Mouse (Mus musculus): ENCODE measurements around the gene Nectin1. TPM values are rescaled to one million over a fixed set of nuclear protein-coding genes. Genes with fewer than 3 reads are reported as not detected.
A peak's percentile ranks its signal among the peaks of the same experiment; 100 is the strongest.

Nectin1 gene
- 10.3 and 13.1 TPM in 2 replicates for polyA plus RNA-seq (2011; ENCODE audit: insufficient read depth, insufficient read length, low read depth, missing spikeins)

DNA sequence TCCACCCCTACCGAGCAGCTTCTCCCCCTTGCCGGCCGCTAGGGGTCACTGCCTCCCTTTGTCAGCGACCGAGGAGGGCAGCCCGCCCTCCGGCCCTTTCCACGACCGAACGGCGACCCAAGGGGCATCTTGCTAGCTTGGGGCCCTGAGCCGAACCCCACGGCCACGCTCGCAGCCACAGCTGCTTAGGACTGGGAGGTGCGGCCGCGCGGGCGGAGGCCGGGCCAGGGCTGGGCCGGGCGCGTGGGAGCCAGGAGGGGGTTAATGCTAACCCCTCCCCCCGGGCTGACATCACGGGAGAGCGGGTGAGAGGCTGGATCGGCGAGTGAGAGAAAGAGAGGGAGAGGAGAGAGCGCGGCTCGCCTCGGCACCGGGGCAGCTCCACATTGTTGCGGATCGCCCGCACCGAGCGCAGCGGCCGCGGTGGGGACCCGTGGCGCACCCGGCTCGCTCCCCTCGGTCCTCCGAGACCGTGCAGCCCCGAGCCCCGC, at the start of gene Nectin1:
Gene Nectin1, plus strand, starts transcription at position 338 of the 491 bp plus-strand sequence.
- Histone ChIP-seq H3K4me3 (ENCODE audit: low read depth, low read length) (peak within 1 kb of the TSS; percentile 76), H3K27ac (ENCODE audit: insufficient read depth, low read length) (0 out of 2 replicates have a peak within 1 kb of the TSS, but pooled peaks have one; percentile 5), H3K9ac (ENCODE audit: low read depth, poor library complexity, severe bottlenecking) (peak within 1 kb of the TSS; percentile 91), H3K27me3 (ENCODE audit: control insufficient read depth, insufficient read depth, low read length, poor library complexity, severe bottlenecking) (no peaks in the 10 kb centered on the region), H3K36me3 (ENCODE audit: control insufficient read depth, insufficient read depth, low read length, poor library complexity, severe bottlenecking) (no peaks in the 10 kb centered on the region), H3K4me1 (ENCODE audit: control insufficient read depth, insufficient read depth, low read length) (peaks cover 2% of the 10 kb centered on the region), H3K9me3 (replicated peaks; ENCODE audit: control insufficient read depth, insufficient read depth, low read length, poor library complexity, severe bottlenecking) (no peaks in the 10 kb centered on the region)
- TF ChIP-seq CTCF (IDR thresholded peaks at IDR 0.05; ENCODE audit: low read depth, low read length) (peak; percentile 74), POLR2A (IDR thresholded peaks at IDR 0.05; ENCODE audit: insufficient read depth, low read length) (no peak)

DNA sequence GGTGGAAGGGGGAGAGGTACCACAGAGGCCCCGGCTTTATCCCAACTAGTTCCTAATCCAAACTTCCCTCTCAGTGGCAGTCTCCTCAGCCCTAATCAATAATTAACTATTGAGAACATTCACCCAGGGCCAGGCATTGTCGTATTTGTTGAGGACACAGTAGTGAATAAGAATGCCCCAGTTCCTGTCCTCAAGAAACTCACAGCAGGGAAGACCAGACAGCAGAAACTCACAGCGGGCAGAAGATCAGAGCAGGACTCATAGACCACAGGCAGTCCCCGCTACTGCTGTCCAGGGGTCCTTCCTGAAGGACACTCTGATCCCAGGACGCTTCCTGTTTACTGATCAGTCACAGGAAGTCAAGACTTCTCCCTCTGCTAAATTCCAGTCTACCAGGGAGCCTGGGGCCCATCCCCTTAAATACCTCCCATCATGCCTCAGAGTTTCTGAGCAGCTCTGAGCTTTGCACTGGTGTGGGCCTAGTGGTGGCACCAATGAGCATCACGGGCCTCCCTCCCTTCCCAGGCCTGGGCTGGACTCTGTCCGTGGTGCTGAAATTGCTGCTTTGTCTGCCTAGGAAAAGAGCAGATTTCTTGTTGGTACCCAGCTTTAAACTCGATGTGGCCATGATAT, 45.6 kb upstream of the Nectin1 start:
- Histone ChIP-seq H3K4me1 (ENCODE audit: control insufficient read depth, insufficient read depth, low read length) (no peaks in the 10 kb centered on the region), H3K9me3 (replicated peaks; ENCODE audit: control insufficient read depth, insufficient read depth, low read length, poor library complexity, severe bottlenecking) (no peaks in the 10 kb centered on the region), H3K27ac (ENCODE audit: insufficient read depth, low read length) (no peak overlapping the region), H3K4me3 (ENCODE audit: low read depth, low read length) (no peak overlapping the region), H3K36me3 (ENCODE audit: control insufficient read depth, insufficient read depth, low read length, poor library complexity, severe bottlenecking) (no peaks in the 10 kb centered on the region), H3K9ac (ENCODE audit: low read depth, poor library complexity, severe bottlenecking) (no peak overlapping the region), H3K27me3 (ENCODE audit: control insufficient read depth, insufficient read depth, low read length, poor library complexity, severe bottlenecking) (no peaks in the 10 kb centered on the region)
- TF ChIP-seq EP300 (IDR thresholded peaks at IDR 0.05; ENCODE audit: insufficient read depth, low read depth, low read length) (no peak), POLR2A (IDR thresholded peaks at IDR 0.05; ENCODE audit: insufficient read depth, low read length) (no peak), CTCF (IDR thresholded peaks at IDR 0.05; ENCODE audit: low read depth, low read length) (no peak)

GRCm38 (mm10) chr9:43698841-43699240, 44.9 kb upstream of the Nectin1 start:
- Histone ChIP-seq H3K4me1 (ENCODE audit: control insufficient read depth, insufficient read depth, low read length) (no peaks in the 10 kb centered on the region), H3K36me3 (ENCODE audit: control insufficient read depth, insufficient read depth, low read length, poor library complexity, severe bottlenecking) (no peaks in the 10 kb centered on the region), H3K27me3 (ENCODE audit: control insufficient read depth, insufficient read depth, low read length, poor library complexity, severe bottlenecking) (no peaks in the 10 kb centered on the region), H3K4me3 (ENCODE audit: low read depth, low read length) (no peak overlapping the region), H3K27ac (ENCODE audit: insufficient read depth, low read length) (no peak overlapping the region), H3K9ac (ENCODE audit: low read depth, poor library complexity, severe bottlenecking) (no peak overlapping the region), H3K9me3 (replicated peaks; ENCODE audit: control insufficient read depth, insufficient read depth, low read length, poor library complexity, severe bottlenecking) (no peaks in the 10 kb centered on the region)
- TF ChIP-seq POLR2A (IDR thresholded peaks at IDR 0.05; ENCODE audit: insufficient read depth, low read length) = no peak
- TF ChIP-seq CTCF (IDR thresholded peaks at IDR 0.05; ENCODE audit: low read depth, low read length) = no peak
- TF ChIP-seq EP300 (IDR thresholded peaks at IDR 0.05; ENCODE audit: insufficient read depth, low read depth, low read length) = no peak

- H3K9me3 ChIP-seq (replicated peaks; ENCODE audit: control insufficient read depth, insufficient read depth, low read length, poor library complexity, severe bottlenecking) = no peaks in the 10 kb centered on the region
- no peaks in the 10 kb centered on the region for H3K36me3 ChIP-seq (ENCODE audit: control insufficient read depth, insufficient read depth, low read length, poor library complexity, severe bottlenecking)
- H3K4me1 ChIP-seq (ENCODE audit: control insufficient read depth, insufficient read depth, low read length) = no peaks in the 10 kb centered on the region
- no peak overlapping the region for H3K9ac ChIP-seq (ENCODE audit: low read depth, poor library complexity, severe bottlenecking)
- TF ChIP-seq EP300 (IDR thresholded peaks at IDR 0.05; ENCODE audit: insufficient read depth, low read depth, low read length) (no peak), CTCF (IDR thresholded peaks at IDR 0.05; ENCODE audit: low read depth, low read length) (no peak), POLR2A (IDR thresholded peaks at IDR 0.05; ENCODE audit: insufficient read depth, low read length) (no peak)
- no peak overlapping the region for H3K27ac ChIP-seq (ENCODE audit: insufficient read depth, low read length)
- no peaks in the 10 kb centered on the region for H3K27me3 ChIP-seq (ENCODE audit: control insufficient read depth, insufficient read depth, low read length, poor library complexity, severe bottlenecking)
- H3K4me3 ChIP-seq (ENCODE audit: low read depth, low read length) = no peak overlapping the region
These were observed 44.2 kb upstream of the Nectin1 start for GRCm38 (mm10) chr9:43699417-43700225.

DNA sequence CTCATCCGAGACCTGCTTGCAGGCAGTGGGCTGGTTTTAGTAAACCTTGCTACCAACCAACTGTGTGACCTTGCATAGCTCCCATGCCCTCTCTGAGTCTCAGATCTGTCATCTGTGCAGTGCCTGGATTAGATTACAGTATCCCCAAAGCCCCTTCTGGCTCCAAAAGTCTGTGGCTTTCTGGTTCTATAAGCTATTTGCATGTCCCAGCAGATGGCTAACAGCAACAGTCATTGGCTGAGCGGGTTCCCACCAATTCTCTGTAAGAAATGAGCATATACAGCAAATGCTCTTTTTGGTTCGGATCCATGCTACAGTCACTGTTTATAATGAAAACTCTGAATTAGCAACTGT, 43.6 kb upstream of the Nectin1 start:
- Histone ChIP-seq H3K9me3 (replicated peaks; ENCODE audit: control insufficient read depth, insufficient read depth, low read length, poor library complexity, severe bottlenecking) (no peaks in the 10 kb centered on the region), H3K27ac (ENCODE audit: insufficient read depth, low read length) (no peak overlapping the region), H3K27me3 (ENCODE audit: control insufficient read depth, insufficient read depth, low read length, poor library complexity, severe bottlenecking) (no peaks in the 10 kb centered on the region)

GRCm38 (mm10) chr9:43701748-43702147, 42.0 kb upstream of the Nectin1 start:
- no peak overlapping the region for H3K9ac ChIP-seq (ENCODE audit: low read depth, poor library complexity, severe bottlenecking)
- no peaks in the 10 kb centered on the region for H3K9me3 ChIP-seq (replicated peaks; ENCODE audit: control insufficient read depth, insufficient read depth, low read length, poor library complexity, severe bottlenecking)
- H3K4me3 ChIP-seq (ENCODE audit: low read depth, low read length) = no peak overlapping the region
- H3K27me3 ChIP-seq (ENCODE audit: control insufficient read depth, insufficient read depth, low read length, poor library complexity, severe bottlenecking) = no peaks in the 10 kb centered on the region
- H3K36me3 ChIP-seq (ENCODE audit: control insufficient read depth, insufficient read depth, low read length, poor library complexity, severe bottlenecking) = no peaks in the 10 kb centered on the region
- H3K27ac ChIP-seq (ENCODE audit: insufficient read depth, low read length) = no peak overlapping the region
- no peaks in the 10 kb centered on the region for H3K4me1 ChIP-seq (ENCODE audit: control insufficient read depth, insufficient read depth, low read length)
- TF ChIP-seq CTCF (IDR thresholded peaks at IDR 0.05; ENCODE audit: low read depth, low read length) (no peak), EP300 (IDR thresholded peaks at IDR 0.05; ENCODE audit: insufficient read depth, low read depth, low read length) (no peak), POLR2A (IDR thresholded peaks at IDR 0.05; ENCODE audit: insufficient read depth, low read length) (no peak)

More for the DNA sequence above, 43.6 kb upstream of the Nectin1 start:
- H3K36me3 ChIP-seq (ENCODE audit: control insufficient read depth, insufficient read depth, low read length, poor library complexity, severe bottlenecking) = no peaks in the 10 kb centered on the region
- H3K4me3 ChIP-seq (ENCODE audit: low read depth, low read length) = no peak overlapping the region
- no peak overlapping the region for H3K9ac ChIP-seq (ENCODE audit: low read depth, poor library complexity, severe bottlenecking)
- H3K4me1 ChIP-seq (ENCODE audit: control insufficient read depth, insufficient read depth, low read length) = no peaks in the 10 kb centered on the region
- TF ChIP-seq POLR2A (IDR thresholded peaks at IDR 0.05; ENCODE audit: insufficient read depth, low read length) = no peak
- no peak for TF ChIP-seq CTCF (IDR thresholded peaks at IDR 0.05; ENCODE audit: low read depth, low read length)
- no peak for TF ChIP-seq EP300 (IDR thresholded peaks at IDR 0.05; ENCODE audit: insufficient read depth, low read depth, low read length)

All from ES-Bruce4 (cell line).